In the genomic region with DNA sequence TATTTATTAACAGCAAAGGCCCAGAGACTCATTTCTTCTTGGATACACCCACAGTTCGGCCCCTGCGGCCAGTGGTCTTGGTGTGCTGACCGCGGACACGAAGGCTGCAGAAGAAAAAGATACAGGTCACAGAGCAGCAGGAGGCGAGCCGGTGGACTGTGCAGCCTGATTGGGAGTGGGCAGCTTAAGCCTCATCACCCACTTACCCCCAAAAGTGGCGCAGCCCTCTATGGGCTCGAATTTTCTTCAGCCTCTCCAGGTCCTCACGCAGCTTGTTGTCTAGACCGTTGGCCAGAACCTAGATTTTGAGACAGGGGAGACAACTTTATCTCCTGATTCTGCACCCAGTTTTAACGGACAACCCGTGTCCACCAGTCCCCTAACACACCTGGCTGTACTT, we compare ENCODE assay signal across 7 mouse cellular contexts. TPM values are rescaled to one million over a fixed set of nuclear protein-coding genes. Genes with fewer than 3 reads are reported as not detected.
DNase-seq lines count a peak whose midpoint lies in the region; ATAC-seq and TF ChIP-seq lines count a peak whose summit lies in the region.
"Not testable (repeated sequence)": the region's sequence is repeated elsewhere in the genome, so short reads cannot be mapped to it uniquely, and the experiment has no call there.

No protein-coding gene starts in this region.

- WGBS in embryonic facial prominence, embryonic 10.5 days = 82% methylated on average over 13 of the region's 13 CpGs
- 79% methylated on average over 13 of the region's 13 CpGs for WGBS in forebrain, postnatal 0 days
- WGBS in hindbrain, embryonic 12.5 days = 76% methylated on average over 13 of the region's 13 CpGs
- WGBS in kidney, postnatal 0 days = 65% methylated on average over 13 of the region's 13 CpGs
- WGBS in liver, embryonic 14.5 days (ENCODE audit: insufficient replicate concordance) = 58% methylated on average over 13 of the region's 13 CpGs
- 74% methylated on average over 13 of the region's 13 CpGs for WGBS in midbrain, embryonic 14.5 days
- 72% methylated on average over 13 of the region's 13 CpGs for WGBS in stomach, embryonic 14.5 days

- ATAC-seq in forebrain, postnatal 0 days; hindbrain, embryonic 12.5 days (ENCODE audit: low FRiP score); kidney, postnatal 0 days (replicated peaks; ENCODE audit: low FRiP score, low read depth); liver, embryonic 14.5 days (ENCODE audit: insufficient read depth); midbrain, embryonic 14.5 days (ENCODE audit: low FRiP score, low TSS enrichment); stomach, embryonic 14.5 days (ENCODE audit: insufficient number of reproducible peaks, insufficient read depth, low FRiP score, low read depth): not testable (repeated sequence)

- not testable (repeated sequence) for DNase-seq in embryonic facial prominence, embryonic 10.5 days (ENCODE audit: low spot score); forebrain, postnatal 0 days; kidney, postnatal 0 days (ENCODE audit: low spot score); liver, embryonic 14.5 days (ENCODE audit: low read depth in 3 of 3, low spot score in 3 of 3); midbrain, embryonic 14.5 days

- not testable (repeated sequence) for H3K27me3 ChIP-seq in embryonic facial prominence, embryonic 10.5 days (replicated peaks; ENCODE audit: low read depth, poor library complexity, severe bottlenecking); forebrain, postnatal 0 days (ENCODE audit: insufficient read depth, low read length); hindbrain, embryonic 12.5 days; kidney, postnatal 0 days (ENCODE audit: insufficient read depth, low read length); liver, embryonic 14.5 days (ENCODE audit: control insufficient read depth, insufficient read depth, low read length); midbrain, embryonic 14.5 days (ENCODE audit: control insufficient read depth, insufficient read depth, low read length); stomach, embryonic 14.5 days (ENCODE audit: control insufficient read depth, insufficient read depth, low read length)

- not testable (repeated sequence) for TF ChIP-seq CTCF in forebrain, postnatal 0 days (IDR thresholded peaks at IDR 0.05; ENCODE audit: low read depth); kidney, postnatal 0 days (IDR thresholded peaks at IDR 0.05; ENCODE audit: low read depth); liver, embryonic 14.5 days (IDR thresholded peaks at IDR 0.05; ENCODE audit: low read depth)

- peak overlapping the region; percentile 97 for H3K4me2 ChIP-seq in forebrain, postnatal 0 days (ENCODE audit: low read depth)
- peak overlapping the region; percentile 87 for H3K4me2 ChIP-seq in hindbrain, embryonic 12.5 days (replicated peaks)
- H3K4me2 ChIP-seq in kidney, postnatal 0 days (ENCODE audit: low read length) = peak overlapping the region; percentile 86; the same call in 1 of the 2 replicates
- peak overlapping the region; percentile 89 for H3K4me2 ChIP-seq in liver, embryonic 14.5 days (ENCODE audit: low read depth)
- H3K4me2 ChIP-seq in midbrain, embryonic 14.5 days (ENCODE audit: low read length) = peak overlapping the region; percentile 96
- H3K4me2 ChIP-seq in stomach, embryonic 14.5 days (replicated peaks; ENCODE audit: low read depth, low read length) = peak overlapping the region; percentile 83

- peak overlapping the region; percentile 85 for H3K4me3 ChIP-seq in embryonic facial prominence, embryonic 10.5 days
- H3K4me3 ChIP-seq in forebrain, postnatal 0 days (ENCODE audit: low read depth, low read length); stomach, embryonic 14.5 days (ENCODE audit: low read depth, low read length): not testable (repeated sequence)
- peak overlapping the region; percentile 44 for H3K4me3 ChIP-seq in hindbrain, embryonic 12.5 days
- H3K4me3 ChIP-seq in kidney, postnatal 0 days (replicated peaks; ENCODE audit: low read depth, low read length) = 0 out of 2 replicates have a peak overlapping the region, but pooled peaks have one; percentile 43
- peak overlapping the region; percentile 1 to 50; a peak in 3 of 4 replicates for H3K4me3 ChIP-seq in liver, embryonic 14.5 days (ENCODE audit: insufficient read depth in 1 of 2, low read depth in 2 of 2, low read length in 2 of 2)
- H3K4me3 ChIP-seq in midbrain, embryonic 14.5 days (replicated peaks; ENCODE audit: low read depth, low read length) = peak overlapping the region; percentile 52; the same call in 1 of the 2 replicates

- peaks cover 71% of the 10 kb centered on the region for H3K36me3 ChIP-seq in embryonic facial prominence, embryonic 10.5 days (replicated peaks)
- peaks cover 32% of the 10 kb centered on the region for H3K36me3 ChIP-seq in forebrain, postnatal 0 days (ENCODE audit: insufficient read depth)
- peaks cover 48% of the 10 kb centered on the region for H3K36me3 ChIP-seq in hindbrain, embryonic 12.5 days
- peaks cover 25% of the 10 kb centered on the region; the same call in 1 of the 2 replicates for H3K36me3 ChIP-seq in kidney, postnatal 0 days (ENCODE audit: insufficient read depth, low read length)
- H3K36me3 ChIP-seq in liver, embryonic 14.5 days (replicated peaks; ENCODE audit: control insufficient read depth, insufficient read depth, low read depth) = peaks cover 29% of the 10 kb centered on the region
- peaks cover 50% of the 10 kb centered on the region for H3K36me3 ChIP-seq in midbrain, embryonic 14.5 days (ENCODE audit: control insufficient read depth, insufficient read depth, low read length)
- peaks cover 31% of the 10 kb centered on the region for H3K36me3 ChIP-seq in stomach, embryonic 14.5 days (ENCODE audit: control insufficient read depth, insufficient read depth, low read length)

- TF ChIP-seq EP300 in liver, embryonic 14.5 days (IDR thresholded peaks at IDR 0.05; ENCODE audit: low read depth) = not testable (repeated sequence)

- H3K27ac ChIP-seq in embryonic facial prominence, embryonic 10.5 days (replicated peaks); forebrain, postnatal 0 days (ENCODE audit: low read depth, low read length); midbrain, embryonic 14.5 days (replicated peaks; ENCODE audit: low read depth, low read length): not testable (repeated sequence)
- H3K27ac ChIP-seq in hindbrain, embryonic 12.5 days = peak overlapping the region; percentile 91; the same call in 1 of the 2 replicates
- H3K27ac ChIP-seq in kidney, postnatal 0 days = peak overlapping the region; percentile 89; the same call in 1 of the 2 replicates
- peak overlapping the region; percentile 46 for H3K27ac ChIP-seq in liver, embryonic 14.5 days
- H3K27ac ChIP-seq in stomach, embryonic 14.5 days (ENCODE audit: low read length) = peak overlapping the region; percentile 86; the same call in 1 of the 2 replicates

- H3K4me1 ChIP-seq in embryonic facial prominence, embryonic 10.5 days = peaks cover 58% of the 10 kb centered on the region
- peaks cover 17% of the 10 kb centered on the region for H3K4me1 ChIP-seq in forebrain, postnatal 0 days (ENCODE audit: insufficient read depth)
- peaks cover 62% of the 10 kb centered on the region for H3K4me1 ChIP-seq in hindbrain, embryonic 12.5 days
- H3K4me1 ChIP-seq in kidney, postnatal 0 days (replicated peaks; ENCODE audit: insufficient read depth, low read length) = peaks cover 29% of the 10 kb centered on the region
- peaks cover 17 to 20% of the 10 kb centered on the region in 2 experiments for H3K4me1 ChIP-seq in liver, embryonic 14.5 days (replicated peaks; ENCODE audit: control insufficient read depth in 2 of 2, insufficient read depth in 2 of 2, low read length in 1 of 2)
- H3K4me1 ChIP-seq in midbrain, embryonic 14.5 days (ENCODE audit: control insufficient read depth, insufficient read depth, low read length) = peaks cover 34% of the 10 kb centered on the region
- H3K4me1 ChIP-seq in stomach, embryonic 14.5 days (ENCODE audit: control insufficient read depth, insufficient read depth, low read length) = peaks cover 39% of the 10 kb centered on the region; the same call in 1 of the 2 replicates

- H3K9me3 ChIP-seq in embryonic facial prominence, embryonic 10.5 days; forebrain, postnatal 0 days (ENCODE audit: low read length); hindbrain, embryonic 12.5 days (replicated peaks); kidney, postnatal 0 days (replicated peaks; ENCODE audit: low read length); liver, embryonic 14.5 days (ENCODE audit: control insufficient read depth, low read length); midbrain, embryonic 14.5 days (ENCODE audit: control insufficient read depth, low read length); stomach, embryonic 14.5 days (ENCODE audit: control insufficient read depth, low read depth, low read length): not testable (repeated sequence)

- 0 out of 2 replicates have a peak overlapping the region, but pooled peaks have one; percentile 76 for H3K9ac ChIP-seq in forebrain, postnatal 0 days
- peak overlapping the region; percentile 74; the same call in 1 of the 2 replicates for H3K9ac ChIP-seq in hindbrain, embryonic 12.5 days
- H3K9ac ChIP-seq in kidney, postnatal 0 days (ENCODE audit: low read depth, low read length); midbrain, embryonic 14.5 days (replicated peaks; ENCODE audit: low read length): not testable (repeated sequence)
- H3K9ac ChIP-seq in liver, embryonic 14.5 days (replicated peaks) = 0 out of 2 replicates have a peak overlapping the region, but pooled peaks have one; percentile 28
- H3K9ac ChIP-seq in stomach, embryonic 14.5 days (replicated peaks; ENCODE audit: low read depth, low read length) = peak overlapping the region; percentile 53; the same call in 1 of the 2 replicates

RNA-seq across cellular contexts. Expression of gene B3galt4, which starts 0.7 kb away (rescaled TPM):
- polyA plus RNA-seq in embryonic facial prominence, embryonic 10.5 days (2016; fragmentation: Nextera tagmentation; extraction: Ambion mirVana) = 3.6 and 4.5 TPM in 2 replicates
- total RNA-seq in forebrain, postnatal 0 days (2014; rRNA removed) = 11.5 and 11.7 TPM in 2 replicates
- 8.3 and 9.8 TPM in 2 replicates for polyA plus RNA-seq in forebrain, postnatal 0 days (2015; fragmentation: Nextera tagmentation; extraction: Ambion mirVana)
- 9.9 TPM in 2 replicates for polyA plus RNA-seq in hindbrain, embryonic 12.5 days (2016; fragmentation: Nextera tagmentation; extraction: Ambion mirVana)
- polyA plus RNA-seq in kidney, postnatal 0 days (2015; fragmentation: Nextera tagmentation; extraction: Ambion mirVana) = 6.7 and 8.1 TPM in 2 replicates
- polyA plus RNA-seq in liver, embryonic 14.5 days (2012; rRNA removed) = 1.1 and 1.3 TPM in 2 replicates
- 1.1 and 1.8 TPM in 2 replicates for polyA plus RNA-seq in liver, embryonic 14.5 days (2014; fragmentation: Nextera tagmentation; extraction: Ambion mirVana)
- polyA plus RNA-seq in midbrain, embryonic 14.5 days (2014; fragmentation: Nextera tagmentation; extraction: Ambion mirVana) = 8.0 and 10.1 TPM in 2 replicates
- 2.8 and 2.9 TPM in 2 replicates for polyA plus RNA-seq in stomach, embryonic 14.5 days (2014; fragmentation: Nextera tagmentation; extraction: Ambion mirVana)

RNA-seq across cellular contexts. Expression of gene Vps52, which starts 3.6 kb away (rescaled TPM):
- 48.2 and 51.5 TPM in 2 replicates for polyA plus RNA-seq in embryonic facial prominence, embryonic 10.5 days (2016; fragmentation: Nextera tagmentation; extraction: Ambion mirVana)
- total RNA-seq in forebrain, postnatal 0 days (2014; rRNA removed) = 46.2 and 46.8 TPM in 2 replicates
- 59.6 and 66.1 TPM in 2 replicates for polyA plus RNA-seq in forebrain, postnatal 0 days (2015; fragmentation: Nextera tagmentation; extraction: Ambion mirVana)
- polyA plus RNA-seq in hindbrain, embryonic 12.5 days (2016; fragmentation: Nextera tagmentation; extraction: Ambion mirVana) = 65.0 and 65.9 TPM in 2 replicates
- 37.7 and 40.7 TPM in 2 replicates for polyA plus RNA-seq in kidney, postnatal 0 days (2015; fragmentation: Nextera tagmentation; extraction: Ambion mirVana)
- 17.4 and 18.7 TPM in 2 replicates for polyA plus RNA-seq in liver, embryonic 14.5 days (2012; rRNA removed)
- polyA plus RNA-seq in liver, embryonic 14.5 days (2014; fragmentation: Nextera tagmentation; extraction: Ambion mirVana) = 15.2 and 18.4 TPM in 2 replicates
- polyA plus RNA-seq in midbrain, embryonic 14.5 days (2014; fragmentation: Nextera tagmentation; extraction: Ambion mirVana) = 50.6 and 63.2 TPM in 2 replicates
- polyA plus RNA-seq in stomach, embryonic 14.5 days (2014; fragmentation: Nextera tagmentation; extraction: Ambion mirVana) = 31.5 and 34.8 TPM in 2 replicates

RNA-seq across cellular contexts. Expression of gene Rps18, which starts 3.8 kb away (rescaled TPM):
- 1,569 and 1,593 TPM in 2 replicates for polyA plus RNA-seq in embryonic facial prominence, embryonic 10.5 days (2016; fragmentation: Nextera tagmentation; extraction: Ambion mirVana)
- 1,357 and 2,159 TPM in 2 replicates for total RNA-seq in forebrain, postnatal 0 days (2014; rRNA removed)
- polyA plus RNA-seq in forebrain, postnatal 0 days (2015; fragmentation: Nextera tagmentation; extraction: Ambion mirVana) = 876 and 1,153 TPM in 2 replicates
- polyA plus RNA-seq in hindbrain, embryonic 12.5 days (2016; fragmentation: Nextera tagmentation; extraction: Ambion mirVana) = 834 and 931 TPM in 2 replicates
- polyA plus RNA-seq in kidney, postnatal 0 days (2015; fragmentation: Nextera tagmentation; extraction: Ambion mirVana) = 2,059 and 2,304 TPM in 2 replicates
- polyA plus RNA-seq in liver, embryonic 14.5 days (2012; rRNA removed) = 829 and 1,098 TPM in 2 replicates
- polyA plus RNA-seq in liver, embryonic 14.5 days (2014; fragmentation: Nextera tagmentation; extraction: Ambion mirVana) = 1,411 and 1,430 TPM in 2 replicates
- 872 and 980 TPM in 2 replicates for polyA plus RNA-seq in midbrain, embryonic 14.5 days (2014; fragmentation: Nextera tagmentation; extraction: Ambion mirVana)
- 2,047 and 2,164 TPM in 2 replicates for polyA plus RNA-seq in stomach, embryonic 14.5 days (2014; fragmentation: Nextera tagmentation; extraction: Ambion mirVana)

RNA-seq across cellular contexts. Expression of gene Wdr46, which starts 11.6 kb away (rescaled TPM):
- 62.1 and 66.0 TPM in 2 replicates for polyA plus RNA-seq in embryonic facial prominence, embryonic 10.5 days (2016; fragmentation: Nextera tagmentation; extraction: Ambion mirVana)
- total RNA-seq in forebrain, postnatal 0 days (2014; rRNA removed) = 18.9 and 21.9 TPM in 2 replicates
- polyA plus RNA-seq in forebrain, postnatal 0 days (2015; fragmentation: Nextera tagmentation; extraction: Ambion mirVana) = 15.9 and 23.2 TPM in 2 replicates
- polyA plus RNA-seq in hindbrain, embryonic 12.5 days (2016; fragmentation: Nextera tagmentation; extraction: Ambion mirVana) = 37.1 and 38.8 TPM in 2 replicates
- 20.1 and 20.3 TPM in 2 replicates for polyA plus RNA-seq in kidney, postnatal 0 days (2015; fragmentation: Nextera tagmentation; extraction: Ambion mirVana)
- 17.3 and 18.9 TPM in 2 replicates for polyA plus RNA-seq in liver, embryonic 14.5 days (2012; rRNA removed)
- polyA plus RNA-seq in liver, embryonic 14.5 days (2014; fragmentation: Nextera tagmentation; extraction: Ambion mirVana) = 8.0 and 11.6 TPM in 2 replicates
- polyA plus RNA-seq in midbrain, embryonic 14.5 days (2014; fragmentation: Nextera tagmentation; extraction: Ambion mirVana) = 15.5 and 16.9 TPM in 2 replicates
- 19.0 and 23.0 TPM in 2 replicates for polyA plus RNA-seq in stomach, embryonic 14.5 days (2014; fragmentation: Nextera tagmentation; extraction: Ambion mirVana)

RNA-seq across cellular contexts. Expression of gene Pfdn6, which starts 11.9 kb away (rescaled TPM):
- polyA plus RNA-seq in embryonic facial prominence, embryonic 10.5 days (2016; fragmentation: Nextera tagmentation; extraction: Ambion mirVana) = 233 and 235 TPM in 2 replicates
- total RNA-seq in forebrain, postnatal 0 days (2014; rRNA removed) = 57.0 and 78.4 TPM in 2 replicates
- polyA plus RNA-seq in forebrain, postnatal 0 days (2015; fragmentation: Nextera tagmentation; extraction: Ambion mirVana) = 173 and 185 TPM in 2 replicates
- 173 and 180 TPM in 2 replicates for polyA plus RNA-seq in hindbrain, embryonic 12.5 days (2016; fragmentation: Nextera tagmentation; extraction: Ambion mirVana)
- polyA plus RNA-seq in kidney, postnatal 0 days (2015; fragmentation: Nextera tagmentation; extraction: Ambion mirVana) = 147 and 150 TPM in 2 replicates
- 36.8 and 62.4 TPM in 2 replicates for polyA plus RNA-seq in liver, embryonic 14.5 days (2012; rRNA removed)
- 103 TPM in 2 replicates for polyA plus RNA-seq in liver, embryonic 14.5 days (2014; fragmentation: Nextera tagmentation; extraction: Ambion mirVana)
- polyA plus RNA-seq in midbrain, embryonic 14.5 days (2014; fragmentation: Nextera tagmentation; extraction: Ambion mirVana) = 167 and 188 TPM in 2 replicates
- 141 and 152 TPM in 2 replicates for polyA plus RNA-seq in stomach, embryonic 14.5 days (2014; fragmentation: Nextera tagmentation; extraction: Ambion mirVana)
